Mouse (Mus musculus) myocyte (in vitro differentiated cells): ENCODE measurements around the gene Zbtb11.

ENCODE experiments used
- MAX ChIP-seq: IDR thresholded peaks from one replicate; pipeline ENCODE4 v1.6.1; 2011; ENCODE audit warnings: low read depth, mild to moderate bottlenecking, control low read depth
- POLR2A ChIP-seq: IDR thresholded peaks from one replicate; pipeline ENCODE4 v1.6.1; 2011; ENCODE audit warnings: low read depth, mild to moderate bottlenecking, control low read depth, moderate library complexity; ENCODE audit not compliant: insufficient read length
- POLR2AphosphoS2 ChIP-seq: IDR thresholded peaks from one replicate; pipeline ENCODE4 v1.6.1; 2011; ENCODE audit warnings: low read depth, control low read depth; ENCODE audit not compliant: insufficient read length
- REST ChIP-seq: IDR thresholded peaks from one replicate; pipeline ENCODE4 v1.6.1; 2011; ENCODE audit warnings: mild to moderate bottlenecking, control low read depth, moderate library complexity; ENCODE audit not compliant: insufficient read depth, insufficient read length
- TCF12 ChIP-seq: IDR thresholded peaks from one replicate; pipeline ENCODE4 v1.6.1; 2011; ENCODE audit warnings: mild to moderate bottlenecking, control low read depth; ENCODE audit not compliant: poor library complexity, insufficient read depth, severe bottlenecking

DNA sequence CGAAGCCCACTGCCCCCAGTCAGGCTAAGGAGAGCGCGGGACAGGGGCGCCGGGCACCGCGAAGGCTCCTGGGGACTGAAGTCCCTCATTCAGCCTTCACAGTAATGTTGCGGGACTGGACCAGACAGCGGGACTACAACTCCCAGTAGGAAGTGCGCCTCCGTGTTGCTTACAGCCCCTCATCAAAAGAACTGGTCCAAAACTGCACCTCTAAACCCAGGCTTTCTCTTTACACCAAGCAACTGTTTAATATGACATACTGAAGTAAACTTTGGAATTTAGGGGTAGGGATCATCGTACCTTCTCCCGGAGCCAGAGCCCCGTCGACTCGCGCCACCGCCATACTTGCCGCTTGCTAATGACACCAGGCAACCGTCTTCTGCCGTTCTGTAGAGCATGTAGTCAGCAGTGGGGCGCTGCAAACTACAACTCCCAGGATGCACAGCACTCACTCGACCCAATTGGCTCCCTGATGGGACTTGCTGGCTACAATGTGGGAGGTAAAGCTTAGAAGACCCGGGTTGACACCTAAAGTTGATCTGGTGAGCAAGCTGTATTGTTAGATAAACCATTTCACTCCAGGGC, 39.1 kb upstream of the Zbtb11 start, which contains the start of gene Cep97:
- TF ChIP-seq TCF12: no peak
- peak; percentile 80 for TF ChIP-seq POLR2A
- no peak for TF ChIP-seq MAX
- TF ChIP-seq POLR2AphosphoS2: peak; percentile 61
- TF ChIP-seq REST: no peak
